Mouse (Mus musculus) cerebral cortex, adult 2 months (tissue): Measurements from ENCODE around the gene Dnajb7.

Source experiments
- WGBS: fragments of 180-500 bp; shearing (Covaris S2); methylation state at CpG from one replicate; pipeline ENCODE4 v1.1.7; 2018; 5-methylcytosine and 5-hydroxymethylcytosine counted together

Dnajb7 gene

GRCm38 (mm10) chr15:81361417-81362015 is 46.6 kb downstream of the Dnajb7 start:
- 51% methylated on average over 10 of the region's 10 CpGs for WGBS

- 38% methylated on average over 6 of the region's 6 CpGs for WGBS
These were observed 47.1 kb downstream of the Dnajb7 start for GRCm38 (mm10) chr15:81361022-81361404.

- under 1% methylated on average over 30 of the region's 30 CpGs for WGBS
These were observed 47.6 kb downstream of the Dnajb7 start, which contains the start of gene Slc25a17 for GRCm38 (mm10) chr15:81360345-81361021. Gene Slc25a17, minus strand, starts transcription at chr15:81360812.

GRCm38 (mm10) chr15:81359421-81359820 is 48.7 kb downstream of the Dnajb7 start:
- WGBS: 80% methylated on average over 5 of the region's 5 CpGs

GRCm38 (mm10) chr15:81358943-81359342 is 49.2 kb downstream of the Dnajb7 start:
- WGBS: 79% methylated on average over 3 of the region's 3 CpGs

- WGBS: 49% methylated on average over 5 of the region's 5 CpGs
These were observed 51.2 kb downstream of the Dnajb7 start for GRCm38 (mm10) chr15:81356946-81357345.
